Mouse (Mus musculus) yolk sac, embryonic 10.5 days (tissue): Measurements from ENCODE around the gene Bcas3.
"Not testable (repeated sequence)": the region's sequence is repeated elsewhere in the genome, so short reads cannot be mapped to it uniquely, and the experiment has no call there.

ENCODE experiments used
- DNase-seq: peaks from one replicate; pipeline ENCODE4 v3.0.0-alpha.2; 2017; ENCODE audit warnings: low spot score

The Bcas3 gene

GRCm38 (mm10) chr11:85485197-85485940 lies 132.4 kb downstream of the Bcas3 start:
- no peak for DNase-seq

- no peak for DNase-seq
Observed at GRCm38 (mm10) chr11:85487501-85487900, 134.5 kb downstream of the Bcas3 start.

- DNase-seq: peak; percentile 25
Observed at GRCm38 (mm10) chr11:85492231-85492630, 139.3 kb downstream of the Bcas3 start.

GRCm38 (mm10) chr11:85492666-85493065 lies 139.7 kb downstream of the Bcas3 start:
- no peak for DNase-seq

GRCm38 (mm10) chr11:85499561-85499960 lies 146.6 kb downstream of the Bcas3 start:
- DNase-seq: no peak

GRCm38 (mm10) chr11:85502031-85502430 lies 149.1 kb downstream of the Bcas3 start:
- no peak for DNase-seq

- not testable (repeated sequence) for DNase-seq
Observed at GRCm38 (mm10) chr11:85504812-85505211, 151.8 kb downstream of the Bcas3 start.

GRCm38 (mm10) chr11:85505811-85506210 lies 152.8 kb downstream of the Bcas3 start:
- DNase-seq: no peak

GRCm38 (mm10) chr11:85509334-85509733 lies 156.4 kb downstream of the Bcas3 start:
- no peak for DNase-seq

- no peak for DNase-seq
Observed at GRCm38 (mm10) chr11:85511270-85511904, 158.4 kb downstream of the Bcas3 start.

GRCm38 (mm10) chr11:85516724-85517123 lies 163.8 kb downstream of the Bcas3 start:
- no peak for DNase-seq

- DNase-seq: peak; percentile 40
Observed at GRCm38 (mm10) chr11:85518025-85518756, 165.2 kb downstream of the Bcas3 start.

- DNase-seq: no peak
Observed at GRCm38 (mm10) chr11:85520236-85520635, 167.3 kb downstream of the Bcas3 start.

GRCm38 (mm10) chr11:85520996-85521395 lies 168.0 kb downstream of the Bcas3 start:
- DNase-seq: no peak

- DNase-seq: no peak
Observed at GRCm38 (mm10) chr11:85523646-85524045, 170.7 kb downstream of the Bcas3 start.

GRCm38 (mm10) chr11:85524186-85524585 lies 171.2 kb downstream of the Bcas3 start:
- DNase-seq: peak; percentile 25

GRCm38 (mm10) chr11:85524841-85525500 lies 172.0 kb downstream of the Bcas3 start:
- DNase-seq: peak; percentile 11

- DNase-seq: no peak
Observed at GRCm38 (mm10) chr11:85525501-85525885, 172.5 kb downstream of the Bcas3 start.

GRCm38 (mm10) chr11:85525979-85526775 lies 173.2 kb downstream of the Bcas3 start:
- no peak for DNase-seq

GRCm38 (mm10) chr11:85527261-85527660 lies 174.3 kb downstream of the Bcas3 start:
- no peak for DNase-seq

GRCm38 (mm10) chr11:85529531-85530285 lies 176.7 kb downstream of the Bcas3 start:
- no peak for DNase-seq
